Mouse (Mus musculus) midbrain, postnatal 0 days (tissue): Measurements from ENCODE around the gene Ptprg. TPM values are rescaled to one million over a fixed set of nuclear protein-coding genes. Genes with fewer than 3 reads are reported as not detected.

Source experiments
- ATAC-seq: fragments of 200-750 bp; cut with Nextera tagmentation; 2 replicates; pipeline ENCODE4 v1.8.0; 2017; ENCODE audit warnings: moderate number of reproducible peaks, mild to moderate bottlenecking, moderate TSS enrichment, moderate library complexity; ENCODE audit not compliant: low FRiP score
- DNase-seq: peaks from one replicate; pipeline ENCODE4 v3.0.0-alpha.2; 2015; ENCODE audit warnings: low spot score
- H3K27ac ChIP-seq: fragments of 300-500 bp; sonication (generic); 2 replicates; pipeline ENCODE4 v1.5.1; 2014; ENCODE audit warnings: low read depth, mild to moderate bottlenecking, low read length, mixed read lengths
- H3K27me3 ChIP-seq: fragments of 300-500 bp; sonication (generic); 2 replicates; pipeline ENCODE4 v1.6.1; 2014; ENCODE audit warnings: low read length, control low read depth, mixed read lengths; ENCODE audit not compliant: insufficient read depth
- H3K36me3 ChIP-seq: fragments of 300-500 bp; sonication (generic); 2 replicates; pipeline ENCODE4 v1.6.1; 2014; ENCODE audit warnings: low read length, control low read depth, mixed read lengths; ENCODE audit not compliant: insufficient read depth
- H3K4me1 ChIP-seq: fragments of 300-500 bp; sonication (generic); 2 replicates; pipeline ENCODE4 v1.6.1; 2014; ENCODE audit warnings: mild to moderate bottlenecking, control low read depth, antibody characterized with exemption, low read length, mixed read lengths; ENCODE audit not compliant: insufficient read depth
- H3K4me2 ChIP-seq: fragments of 300-500 bp; sonication (generic); 2 replicates; pipeline ENCODE4 v1.6.1; 2014; ENCODE audit warnings: low read depth, mild to moderate bottlenecking, low read length, mixed read lengths; ENCODE audit not compliant: poor library complexity, severe bottlenecking
- H3K4me3 ChIP-seq: fragments of 300-500 bp; sonication (generic); 2 replicates; pipeline ENCODE4 v1.5.1; 2014; ENCODE audit warnings: low read depth, mild to moderate bottlenecking, low read length, moderate library complexity
- H3K9ac ChIP-seq: fragments of 300-500 bp; sonication (generic); replicated peaks from 2 replicates; pipeline ENCODE4 v1.6.1; 2014; ENCODE audit warnings: mild to moderate bottlenecking, low read length, moderate library complexity, mixed read lengths; ENCODE audit not compliant: poor library complexity, severe bottlenecking
- H3K9me3 ChIP-seq: fragments of 300-500 bp; sonication (generic); 2 replicates; pipeline ENCODE4 v1.6.1; 2016; ENCODE audit warnings: low read length, control low read depth
- CTCF ChIP-seq: IDR thresholded peaks from 2 replicates; pipeline ENCODE4 v1.5.1; 2016; ENCODE audit warnings: antibody characterized with exemption, mild to moderate bottlenecking
- WGBS: fragments of 180-500 bp; shearing (Covaris S2); extraction: QIAGEN DNeasy Blood & Tissue Kit; methylation state at CpG from one replicate; pipeline ENCODE4 v1.1.7; 2014; 5-methylcytosine and 5-hydroxymethylcytosine counted together
- polyA plus RNA-seq: library from polyadenylated mRNA; unstranded; fragments of >200 nt; fragmentation: Nextera tagmentation; extraction: Ambion mirVana; gene quantifications from 2 replicates; pipeline ENCODE4 v1.2.1, GENCODE M21; 2015
- total RNA-seq: library from RNA; depleted of rRNA; stranded (reverse); fragments of >200 nt; gene quantifications from 2 replicates; pipeline ENCODE4 v1.2.3, GENCODE M21; 2014

Gene Ptprg
- total and polyA plus RNA-seq, 2 experiments from 2014 or later, result 25.7 to 84.9 TPM

- peak; percentile 52 for ATAC-seq
- Histone ChIP-seq H3K9me3 (no peaks in the 10 kb centered on the region), H3K27me3 (no peaks in the 10 kb centered on the region), H3K9ac (peak overlapping the region; percentile 83), H3K27ac (peak overlapping the region; percentile 82), H3K4me1 (no peaks in the 10 kb centered on the region), H3K4me2 (peak overlapping the region; percentile 84), H3K36me3 (no peaks in the 10 kb centered on the region), H3K4me3 (peak overlapping the region; percentile 86)
- WGBS, result 1% methylated on average over 45 of the region's 46 CpGs
- TF ChIP-seq CTCF, result no peak
- DNase-seq, result peak; percentile 70
Measured at GRCm38 (mm10) chr14:11554306-11555041, 1.1 kb downstream of the Ptprg start.

GRCm38 (mm10) chr14:11555061-11555501 lies 1.7 kb downstream of the Ptprg start:
- peak overlapping the region; percentile 83 for H3K9ac ChIP-seq
- no peaks in the 10 kb centered on the region for H3K27me3 ChIP-seq
- H3K4me2 ChIP-seq, result peak overlapping the region; percentile 84
- peak; percentile 47 for DNase-seq
- H3K4me1 ChIP-seq, result no peaks in the 10 kb centered on the region
- no peak for TF ChIP-seq CTCF
- 0 out of 2 replicates have a peak, but pooled peaks have one; percentile 4 for ATAC-seq
- H3K4me3 ChIP-seq, result peak overlapping the region; percentile 86
- peak overlapping the region; percentile 82 for H3K27ac ChIP-seq
- H3K36me3 ChIP-seq, result no peaks in the 10 kb centered on the region
- under 1% methylated on average over 17 of the region's 17 CpGs for WGBS
- H3K9me3 ChIP-seq, result no peaks in the 10 kb centered on the region

- no peaks in the 10 kb centered on the region for H3K4me1 ChIP-seq
- 1% methylated on average over 35 of the region's 35 CpGs for WGBS
- H3K4me2 ChIP-seq, result peak overlapping the region; percentile 84
- no peaks in the 10 kb centered on the region for H3K36me3 ChIP-seq
- no peaks in the 10 kb centered on the region for H3K27me3 ChIP-seq
- 0 out of 2 replicates have a peak, but pooled peaks have one; percentile 5 for ATAC-seq
- peak; percentile 67 for DNase-seq
- TF ChIP-seq CTCF, result no peak
- H3K9ac ChIP-seq, result peak overlapping the region; percentile 83
- peak overlapping the region; percentile 86 for H3K4me3 ChIP-seq
- peak overlapping the region; percentile 82 for H3K27ac ChIP-seq
- no peaks in the 10 kb centered on the region for H3K9me3 ChIP-seq
Measured at GRCm38 (mm10) chr14:11555521-11556355, 2.4 kb downstream of the Ptprg start.

GRCm38 (mm10) chr14:11556356-11557130 lies 3.2 kb downstream of the Ptprg start:
- Histone ChIP-seq H3K9ac (peak overlapping the region; percentile 83), H3K4me3 (peak overlapping the region; percentile 86), H3K27me3 (no peaks in the 10 kb centered on the region), H3K9me3 (no peaks in the 10 kb centered on the region), H3K27ac (peak overlapping the region; percentile 82), H3K4me1 (no peaks in the 10 kb centered on the region), H3K36me3 (no peaks in the 10 kb centered on the region), H3K4me2 (peak overlapping the region; percentile 84)
- TF ChIP-seq CTCF, result no peak; the same call in 1 of the 2 replicates
- 3% methylated on average over 26 of the region's 26 CpGs for WGBS
- ATAC-seq (peak; percentile 26; the same call in 1 of the 2 replicates), DNase-seq (peak; percentile 82)

- no peak for ATAC-seq
Measured at GRCm38 (mm10) chr14:11558496-11558895, 5.2 kb downstream of the Ptprg start.

More at GRCm38 (mm10) chr14:11558496-11558895, 5.2 kb downstream of the Ptprg start:
- Histone ChIP-seq H3K9me3 (no peaks in the 10 kb centered on the region), H3K36me3 (no peaks in the 10 kb centered on the region), H3K27me3 (no peaks in the 10 kb centered on the region), H3K4me3 (no peak overlapping the region), H3K4me2 (no peak overlapping the region), H3K4me1 (no peaks in the 10 kb centered on the region), H3K27ac (no peak overlapping the region), H3K9ac (no peak overlapping the region)
- no peak for DNase-seq
- no peak for TF ChIP-seq CTCF
